In genomic region chr12:112664124-112664523, GRCm38 (mm10) we compare ENCODE assay signal across 11 mouse cellular contexts. TPM values are rescaled to one million over a fixed set of nuclear protein-coding genes. Genes with fewer than 3 reads are reported as not detected.
DNase-seq lines count a peak whose midpoint lies in the region; ATAC-seq and TF ChIP-seq lines count a peak whose summit lies in the region.
"Had no signal": no experiment of that assay in that cellular context is flagged by ENCODE, and none has a peak within 500 bp of the region (broad histone marks: within the 10 kb centered on the region; RNA-seq: fewer than 3 reads in every experiment).

No protein-coding gene starts in this region.

- peak; percentile 19; the same call in 1 of the 2 replicates for TF ChIP-seq CTCF in midbrain, postnatal 0 days (IDR thresholded peaks at IDR 0.05)

- H3K27ac ChIP-seq in heart, embryonic 16.5 days (ENCODE audit: low read length): peak overlapping the region; percentile 32
- H3K27ac ChIP-seq in embryonic facial prominence, embryonic 15.5 days (replicated peaks): peak overlapping the region; percentile 51
- H3K27ac ChIP-seq in hindbrain, embryonic 14.5 days: peak overlapping the region; percentile 88
- H3K27ac ChIP-seq in midbrain, postnatal 0 days (ENCODE audit: low read depth, low read length): peak overlapping the region; percentile 65
- H3K27ac ChIP-seq: liver, embryonic 15.5 days had no signal

- H3K4me3 ChIP-seq in heart, embryonic 16.5 days (ENCODE audit: low read length): no peak overlapping the region
- no peak overlapping the region for H3K4me3 ChIP-seq in embryonic facial prominence, embryonic 15.5 days (replicated peaks)
- H3K4me3 ChIP-seq in hindbrain, embryonic 14.5 days (replicated peaks; ENCODE audit: low read length): no peak overlapping the region
- no peak overlapping the region for H3K4me3 ChIP-seq in midbrain, postnatal 0 days (ENCODE audit: low read depth, low read length)
- H3K4me3 ChIP-seq: liver, embryonic 15.5 days had no signal

- H3K9ac ChIP-seq in heart, embryonic 16.5 days (ENCODE audit: low read length): peak overlapping the region; percentile 42
- H3K9ac ChIP-seq in embryonic facial prominence, embryonic 15.5 days: no peak overlapping the region
- H3K9ac ChIP-seq in hindbrain, embryonic 14.5 days: peak overlapping the region; percentile 47
- H3K9ac ChIP-seq in midbrain, postnatal 0 days (replicated peaks; ENCODE audit: low read length, poor library complexity, severe bottlenecking): no peak overlapping the region
- H3K9ac ChIP-seq: liver, embryonic 15.5 days had no signal

- DNase-seq in heart, adult 11 months: no peak
- DNase-seq in hindbrain, embryonic 14.5 days (ENCODE audit: low spot score): peak; percentile 67
- DNase-seq in midbrain, postnatal 0 days (ENCODE audit: low spot score): peak; percentile 80
- no peak for DNase-seq in right cerebral cortex, postnatal 25 days
- DNase-seq in urinary bladder, adult 18-20 months (ENCODE audit: low spot score in 2 of 2): no peak
- no peak for DNase-seq in cerebellum, postnatal 25 days
- DNase-seq: cerebellum, adult 11 months; thymus, adult 18-20 months had no signal

- 33% methylated on average over 2 of the region's 2 CpGs for WGBS in heart, embryonic 16.5 days
- WGBS in embryonic facial prominence, embryonic 15.5 days: 59% methylated on average over 2 of the region's 2 CpGs
- WGBS in hindbrain, embryonic 14.5 days: 5% methylated on average over 2 of the region's 2 CpGs
- 15% methylated on average over 2 of the region's 2 CpGs for WGBS in midbrain, postnatal 0 days

- H3K27me3 ChIP-seq in heart, embryonic 16.5 days (ENCODE audit: control insufficient read depth, insufficient read depth, low read length): no peaks in the 10 kb centered on the region
- no peaks in the 10 kb centered on the region for H3K27me3 ChIP-seq in embryonic facial prominence, embryonic 15.5 days
- no peaks in the 10 kb centered on the region for H3K27me3 ChIP-seq in hindbrain, embryonic 14.5 days (ENCODE audit: control insufficient read depth, insufficient read depth, low read length)
- no peaks in the 10 kb centered on the region for H3K27me3 ChIP-seq in midbrain, postnatal 0 days (ENCODE audit: insufficient read depth, low read length)
- H3K27me3 ChIP-seq: liver, embryonic 15.5 days had no signal

- no peak for ATAC-seq in heart, embryonic 16.5 days (replicated peaks; ENCODE audit: extremely low read depth, insufficient read depth, low FRiP score)
- no peak for ATAC-seq in embryonic facial prominence, embryonic 15.5 days (ENCODE audit: insufficient number of reproducible peaks, low FRiP score, low TSS enrichment, low read depth)
- peak; percentile 38 for ATAC-seq in hindbrain, embryonic 14.5 days (ENCODE audit: low FRiP score)
- peak; percentile 36; the same call in 1 of the 2 replicates for ATAC-seq in midbrain, postnatal 0 days (ENCODE audit: low FRiP score)

- H3K4me1 ChIP-seq in heart, embryonic 16.5 days (ENCODE audit: control insufficient read depth, insufficient read depth, low read length): peaks cover 90% of the 10 kb centered on the region
- H3K4me1 ChIP-seq in embryonic facial prominence, embryonic 15.5 days: peaks cover 89% of the 10 kb centered on the region
- H3K4me1 ChIP-seq in hindbrain, embryonic 14.5 days (replicated peaks; ENCODE audit: control insufficient read depth, insufficient read depth, low read length): peaks cover 65% of the 10 kb centered on the region
- peaks cover 13% of the 10 kb centered on the region for H3K4me1 ChIP-seq in midbrain, postnatal 0 days (ENCODE audit: insufficient read depth, low read length)

- H3K9me3 ChIP-seq in heart, embryonic 16.5 days (replicated peaks; ENCODE audit: control insufficient read depth, low read length): no peaks in the 10 kb centered on the region
- no peaks in the 10 kb centered on the region for H3K9me3 ChIP-seq in embryonic facial prominence, embryonic 15.5 days (replicated peaks)
- no peaks in the 10 kb centered on the region for H3K9me3 ChIP-seq in hindbrain, embryonic 14.5 days (ENCODE audit: control insufficient read depth, low read length)
- H3K9me3 ChIP-seq in midbrain, postnatal 0 days (ENCODE audit: low read length): no peaks in the 10 kb centered on the region
- H3K9me3 ChIP-seq: liver, embryonic 15.5 days had no signal

- no peak overlapping the region for H3K4me2 ChIP-seq in heart, embryonic 16.5 days (ENCODE audit: low read depth, low read length)
- no peak overlapping the region for H3K4me2 ChIP-seq in embryonic facial prominence, embryonic 15.5 days (replicated peaks)
- peak overlapping the region; percentile 30 for H3K4me2 ChIP-seq in hindbrain, embryonic 14.5 days (replicated peaks)
- H3K4me2 ChIP-seq in midbrain, postnatal 0 days (ENCODE audit: low read depth, low read length, poor library complexity, severe bottlenecking): no peak overlapping the region
- H3K4me2 ChIP-seq: liver, embryonic 15.5 days had no signal

- peaks cover 30% of the 10 kb centered on the region for H3K36me3 ChIP-seq in heart, embryonic 16.5 days (ENCODE audit: control insufficient read depth, insufficient read depth)
- H3K36me3 ChIP-seq in embryonic facial prominence, embryonic 15.5 days: peaks cover 69% of the 10 kb centered on the region
- peaks cover 70% of the 10 kb centered on the region for H3K36me3 ChIP-seq in hindbrain, embryonic 14.5 days (replicated peaks; ENCODE audit: control insufficient read depth, insufficient read depth)
- H3K36me3 ChIP-seq in midbrain, postnatal 0 days (ENCODE audit: insufficient read depth, low read length): peaks cover 39% of the 10 kb centered on the region

RNA-seq across cellular contexts. Expression of gene Akt1, which starts 10.6 kb away (rescaled TPM):
- 51.4 and 56.7 TPM in 2 replicates for polyA plus RNA-seq in heart, embryonic 16.5 days (2015; fragmentation: Nextera tagmentation; extraction: Ambion mirVana)
- polyA plus RNA-seq in embryonic facial prominence, embryonic 15.5 days (2015; fragmentation: Nextera tagmentation; extraction: Ambion mirVana): 84.9 and 112 TPM in 2 replicates
- polyA plus RNA-seq in hindbrain, embryonic 14.5 days (2014; fragmentation: Nextera tagmentation; extraction: Ambion mirVana): 69.2 and 70.3 TPM in 2 replicates
- total RNA-seq in midbrain, postnatal 0 days (2014; rRNA removed): 201 and 208 TPM in 2 replicates
- 93.1 and 93.3 TPM in 2 replicates for polyA plus RNA-seq in midbrain, postnatal 0 days (2015; fragmentation: Nextera tagmentation; extraction: Ambion mirVana)

RNA-seq across cellular contexts. Expression of gene Zbtb42, which starts 14.5 kb away (rescaled TPM):
- polyA plus RNA-seq in heart, embryonic 16.5 days (2015; fragmentation: Nextera tagmentation; extraction: Ambion mirVana): 4.9 and 6.9 TPM in 2 replicates
- 4.8 and 5.6 TPM in 2 replicates for polyA plus RNA-seq in embryonic facial prominence, embryonic 15.5 days (2015; fragmentation: Nextera tagmentation; extraction: Ambion mirVana)
- 2.2 and 4.7 TPM in 2 replicates for polyA plus RNA-seq in hindbrain, embryonic 14.5 days (2014; fragmentation: Nextera tagmentation; extraction: Ambion mirVana)
- total RNA-seq in midbrain, postnatal 0 days (2014; rRNA removed): 0.94 and 1.5 TPM in 2 replicates
- polyA plus RNA-seq in midbrain, postnatal 0 days (2015; fragmentation: Nextera tagmentation; extraction: Ambion mirVana): 1.2 and 1.8 TPM in 2 replicates

RNA-seq across cellular contexts. Expression of gene Siva1, which starts 19.6 kb away (rescaled TPM):
- polyA plus RNA-seq in heart, embryonic 16.5 days (2015; fragmentation: Nextera tagmentation; extraction: Ambion mirVana): 117 and 139 TPM in 2 replicates
- polyA plus RNA-seq in embryonic facial prominence, embryonic 15.5 days (2015; fragmentation: Nextera tagmentation; extraction: Ambion mirVana): 196 and 219 TPM in 2 replicates
- polyA plus RNA-seq in hindbrain, embryonic 14.5 days (2014; fragmentation: Nextera tagmentation; extraction: Ambion mirVana): 54.2 and 58.4 TPM in 2 replicates
- 24.0 and 25.4 TPM in 2 replicates for total RNA-seq in midbrain, postnatal 0 days (2014; rRNA removed)
- polyA plus RNA-seq in midbrain, postnatal 0 days (2015; fragmentation: Nextera tagmentation; extraction: Ambion mirVana): 43.4 and 45.5 TPM in 2 replicates

RNA-seq across cellular contexts. Expression of gene Adssl1, which starts 44.3 kb away (rescaled TPM):
- polyA plus RNA-seq in heart, embryonic 16.5 days (2015; fragmentation: Nextera tagmentation; extraction: Ambion mirVana): 108 and 118 TPM in 2 replicates
- polyA plus RNA-seq in embryonic facial prominence, embryonic 15.5 days (2015; fragmentation: Nextera tagmentation; extraction: Ambion mirVana): 12.4 and 17.5 TPM in 2 replicates
- 5.3 and 5.5 TPM in 2 replicates for polyA plus RNA-seq in hindbrain, embryonic 14.5 days (2014; fragmentation: Nextera tagmentation; extraction: Ambion mirVana)
- 2.0 and 4.1 TPM in 2 replicates for total RNA-seq in midbrain, postnatal 0 days (2014; rRNA removed)
- polyA plus RNA-seq in midbrain, postnatal 0 days (2015; fragmentation: Nextera tagmentation; extraction: Ambion mirVana): 8.2 and 9.4 TPM in 2 replicates

RNA-seq across cellular contexts. Expression of gene Cep170b, which starts 56.1 kb away (rescaled TPM):
- polyA plus RNA-seq in heart, embryonic 16.5 days (2015; fragmentation: Nextera tagmentation; extraction: Ambion mirVana): 4.3 and 5.1 TPM in 2 replicates
- 25.0 and 28.4 TPM in 2 replicates for polyA plus RNA-seq in embryonic facial prominence, embryonic 15.5 days (2015; fragmentation: Nextera tagmentation; extraction: Ambion mirVana)
- 39.5 and 41.9 TPM in 2 replicates for polyA plus RNA-seq in hindbrain, embryonic 14.5 days (2014; fragmentation: Nextera tagmentation; extraction: Ambion mirVana)
- 125 and 140 TPM in 2 replicates for total RNA-seq in midbrain, postnatal 0 days (2014; rRNA removed)
- polyA plus RNA-seq in midbrain, postnatal 0 days (2015; fragmentation: Nextera tagmentation; extraction: Ambion mirVana): 42.7 and 46.4 TPM in 2 replicates

Comparison
In these comparisons a context has a peak if more than half of its experiments do, and no peak if none do; other contexts are left out.
1. ATAC-seq: peak in hindbrain, embryonic 14.5 days (single experiment) and midbrain, postnatal 0 days (single experiment); none in heart, embryonic 16.5 days (single experiment) and embryonic facial prominence, embryonic 15.5 days (single experiment).
2. H3K27ac ChIP-seq: peak in every context shown above with its lines; median percentile 88 in hindbrain, embryonic 14.5 days; 65 in midbrain, postnatal 0 days; 51 in embryonic facial prominence, embryonic 15.5 days; 32 in heart, embryonic 16.5 days.
3. H3K9ac ChIP-seq: peak in heart, embryonic 16.5 days (single experiment) and hindbrain, embryonic 14.5 days (single experiment); none in embryonic facial prominence, embryonic 15.5 days (single experiment) and midbrain, postnatal 0 days (single experiment).
4. DNase-seq: peak in hindbrain, embryonic 14.5 days (single experiment) and midbrain, postnatal 0 days (single experiment); none in heart, adult 11 months (single experiment), right cerebral cortex, postnatal 25 days (single experiment), urinary bladder, adult 18-20 months (0 of 2) and cerebellum, postnatal 25 days (0 of 2).